Comparison of ENCODE assay signal across 8 mouse cellular contexts in genomic region chr8:70760775-70761406, GRCm38 (mm10). TPM values are rescaled to one million over a fixed set of nuclear protein-coding genes. Genes with fewer than 3 reads are reported as not detected.
A peak's percentile ranks its signal among the peaks of the same experiment; 100 is the strongest.
DNase-seq lines count a peak whose midpoint lies in the region; ATAC-seq and TF ChIP-seq lines count a peak whose summit lies in the region.

Gene Mpv17l2 (minus strand): TSS chr8:70760946.

- peak within 1 kb of the TSS; percentile 77 for H3K4me3 ChIP-seq in ES-Bruce4 (ENCODE audit: low read depth, low read length)
- peak within 1 kb of the TSS; percentile 64 for H3K4me3 ChIP-seq in forebrain, embryonic 13.5 days
- H3K4me3 ChIP-seq in liver, postnatal 0 days (ENCODE audit: low read depth, low read length) = peak within 1 kb of the TSS; percentile 68
- peak within 1 kb of the TSS; percentile 64 for H3K4me3 ChIP-seq in neural tube, embryonic 14.5 days (ENCODE audit: low read depth, low read length)

- peaks cover 2% of the 10 kb centered on the region for H3K4me1 ChIP-seq in ES-Bruce4 (ENCODE audit: control insufficient read depth, insufficient read depth, low read length)
- H3K4me1 ChIP-seq in forebrain, embryonic 13.5 days = peaks cover 48% of the 10 kb centered on the region
- peaks cover 58% of the 10 kb centered on the region for H3K4me1 ChIP-seq in liver, postnatal 0 days (ENCODE audit: insufficient read depth)
- peaks cover 20% of the 10 kb centered on the region for H3K4me1 ChIP-seq in neural tube, embryonic 14.5 days (ENCODE audit: control insufficient read depth, insufficient read depth, low read length)

- H3K4me2 ChIP-seq in forebrain, embryonic 13.5 days = peak within 1 kb of the TSS; percentile 100
- peak within 1 kb of the TSS; percentile 90 for H3K4me2 ChIP-seq in liver, postnatal 0 days (ENCODE audit: low read depth, low read length)
- H3K4me2 ChIP-seq in neural tube, embryonic 14.5 days (ENCODE audit: low read depth, low read length) = peak within 1 kb of the TSS; percentile 98

- no peaks in the 10 kb centered on the region for H3K9me3 ChIP-seq in ES-Bruce4 (replicated peaks; ENCODE audit: control insufficient read depth, insufficient read depth, low read length, poor library complexity, severe bottlenecking)
- no peaks in the 10 kb centered on the region for H3K9me3 ChIP-seq in forebrain, embryonic 13.5 days (replicated peaks)
- no peaks in the 10 kb centered on the region for H3K9me3 ChIP-seq in liver, postnatal 0 days (ENCODE audit: low read length)
- no peaks in the 10 kb centered on the region for H3K9me3 ChIP-seq in neural tube, embryonic 14.5 days (ENCODE audit: control insufficient read depth, low read length)

- peak; percentile 97 to 99 for DNase-seq in heart, postnatal 10 days
- peak; percentile 98 for DNase-seq in large intestine, adult 2 months (ENCODE audit: low read depth, low spot score)
- DNase-seq in liver, postnatal 0 days = peak; percentile 95
- DNase-seq in testis, postnatal 10 days (ENCODE audit: low spot score) = peak; percentile 92

- TF ChIP-seq EP300 in ES-Bruce4 (IDR thresholded peaks at IDR 0.05; ENCODE audit: insufficient read depth, low read depth, low read length) = no peak
- 0 out of 2 replicates have a peak, but pooled peaks have one; percentile 26 for TF ChIP-seq EP300 in liver, postnatal 0 days (IDR thresholded peaks at IDR 0.05; ENCODE audit: low read depth)

- peak; percentile 91 for ATAC-seq in cerebellum, adult (ENCODE audit: insufficient number of reproducible peaks, low FRiP score, low TSS enrichment)
- peak; percentile 96 for ATAC-seq in forebrain, embryonic 13.5 days
- ATAC-seq in liver, postnatal 0 days = peak; percentile 92
- peak; percentile 96 for ATAC-seq in neural tube, embryonic 14.5 days (ENCODE audit: low read depth)

- H3K9ac ChIP-seq in ES-Bruce4 (ENCODE audit: low read depth, poor library complexity, severe bottlenecking) = peak within 1 kb of the TSS; percentile 70
- H3K9ac ChIP-seq in forebrain, embryonic 13.5 days = peak within 1 kb of the TSS; percentile 83
- peak within 1 kb of the TSS; percentile 77 for H3K9ac ChIP-seq in liver, postnatal 0 days (replicated peaks)
- H3K9ac ChIP-seq in neural tube, embryonic 14.5 days (replicated peaks; ENCODE audit: low read depth, low read length) = peak within 1 kb of the TSS; percentile 76

- no peaks in the 10 kb centered on the region for H3K27me3 ChIP-seq in ES-Bruce4 (ENCODE audit: control insufficient read depth, insufficient read depth, low read length, poor library complexity, severe bottlenecking)
- H3K27me3 ChIP-seq in forebrain, embryonic 13.5 days = peaks cover 2% of the 10 kb centered on the region; the same call in 1 of the 2 replicates
- H3K27me3 ChIP-seq in liver, postnatal 0 days (ENCODE audit: insufficient read depth, low read length) = no peaks in the 10 kb centered on the region
- H3K27me3 ChIP-seq in neural tube, embryonic 14.5 days (ENCODE audit: control insufficient read depth, insufficient read depth, low read length) = no peaks in the 10 kb centered on the region

- no peak for TF ChIP-seq CTCF in ES-Bruce4 (IDR thresholded peaks at IDR 0.05; ENCODE audit: low read depth, low read length)
- TF ChIP-seq CTCF in liver, postnatal 0 days (IDR thresholded peaks at IDR 0.05; ENCODE audit: low read depth) = no peak

- under 1% methylated on average over 53 of the region's 55 CpGs for WGBS in forebrain, embryonic 13.5 days
- 1% methylated on average over 55 of the region's 55 CpGs for WGBS in large intestine, adult 2 months
- WGBS in liver, postnatal 0 days (ENCODE audit: insufficient replicate concordance) = under 1% methylated on average over 48 of the region's 55 CpGs
- under 1% methylated on average over 55 of the region's 55 CpGs for WGBS in neural tube, embryonic 14.5 days

- intact Hi-C loops in heart, postnatal 10 days (cut with DNase I) = loop anchor here (5.0 kb wide), 1 partner anchor 81 kb away; no protein-coding TSS in a partner anchor

- peaks cover 17% of the 10 kb centered on the region for H3K36me3 ChIP-seq in ES-Bruce4 (ENCODE audit: control insufficient read depth, insufficient read depth, low read length, poor library complexity, severe bottlenecking)
- H3K36me3 ChIP-seq in forebrain, embryonic 13.5 days (ENCODE audit: poor library complexity, severe bottlenecking) = peaks cover 22% of the 10 kb centered on the region
- peaks cover 11% of the 10 kb centered on the region for H3K36me3 ChIP-seq in liver, postnatal 0 days (replicated peaks; ENCODE audit: insufficient read depth, low read length)
- peaks cover 18% of the 10 kb centered on the region; the same call in 1 of the 2 replicates for H3K36me3 ChIP-seq in neural tube, embryonic 14.5 days (ENCODE audit: control insufficient read depth, insufficient read depth, low read length)

- H3K27ac ChIP-seq in ES-Bruce4 (ENCODE audit: insufficient read depth, low read length) = peak within 1 kb of the TSS; percentile 66
- peak within 1 kb of the TSS; percentile 76 for H3K27ac ChIP-seq in forebrain, embryonic 13.5 days
- H3K27ac ChIP-seq in liver, postnatal 0 days (ENCODE audit: low read depth) = peak within 1 kb of the TSS; percentile 89
- H3K27ac ChIP-seq in neural tube, embryonic 14.5 days (ENCODE audit: low read depth, low read length) = peak within 1 kb of the TSS; percentile 82

- TF ChIP-seq POLR2A in ES-Bruce4 (IDR thresholded peaks at IDR 0.05; ENCODE audit: insufficient read depth, low read length) = no peak

RNA-seq across cellular contexts. Expression of gene Mpv17l2, which starts in this region (rescaled TPM):
- 17.7 and 19.1 TPM in 2 replicates for polyA plus RNA-seq in ES-Bruce4 (2011; ENCODE audit: insufficient read depth, insufficient read length, low read depth, missing spikeins)
- 44.8 and 48.0 TPM in 2 replicates for polyA plus RNA-seq in forebrain, embryonic 13.5 days (2015; fragmentation: Nextera tagmentation; extraction: Ambion mirVana)
- total RNA-seq in heart, postnatal 10 days (2021) = 10 to 100 TPM; 32.0 to 39.7 TPM
- polyA plus RNA-seq in large intestine, adult 2 months (2012; rRNA removed) = 68.6 and 76.1 TPM in 2 replicates
- polyA plus RNA-seq in liver, postnatal 0 days (2015; fragmentation: Nextera tagmentation; extraction: Ambion mirVana) = 36.3 and 39.9 TPM in 2 replicates
- 36.5 and 41.2 TPM in 2 replicates for polyA plus RNA-seq in neural tube, embryonic 14.5 days (2014; fragmentation: Nextera tagmentation; extraction: Ambion mirVana)

Comparison
In these comparisons a context has a peak if more than half of its experiments do, and no peak if none do; other contexts are left out.
1. Peak in every context shown above with its lines: DNase-seq, ATAC-seq, H3K4me3 ChIP-seq and H3K27ac ChIP-seq.